Mouse (Mus musculus) spleen, adult 2 months (tissue): ENCODE results near the gene Cacna2d3.

Source experiments
- CTCF ChIP-seq: fragments of 200-500 bp; IDR thresholded peaks from 2 replicates; pipeline ENCODE4 v1.5.1; 2011; ENCODE audit warnings: mild to moderate bottlenecking, inconsistent platforms; ENCODE audit not compliant: insufficient read depth, insufficient read length, insufficient replicate concordance; ENCODE audit errors: extremely low read depth
- POLR2A ChIP-seq: fragments of 200-500 bp; IDR thresholded peaks from 2 replicates; pipeline ENCODE4 v1.6.1; 2011; ENCODE audit warnings: low read depth, low read length, inconsistent platforms

DNA sequence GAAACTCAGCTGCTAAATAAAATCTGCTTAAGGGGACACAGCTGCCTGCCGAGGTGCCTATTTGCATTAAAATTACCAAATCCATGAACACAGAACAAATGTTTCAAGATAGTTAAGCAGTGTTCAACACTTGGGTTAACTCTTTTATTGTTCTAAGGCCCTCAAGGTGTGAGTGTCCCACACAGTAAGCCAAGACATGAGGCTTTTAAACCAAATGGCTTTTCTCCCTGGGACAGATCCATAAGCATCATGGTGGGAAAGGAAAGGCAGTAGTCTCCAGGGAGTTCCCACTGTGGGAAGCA, 516.7 kb downstream of the Cacna2d3 start:
- TF ChIP-seq CTCF: no peak
- no peak for TF ChIP-seq POLR2A
